Mouse (Mus musculus) CH12.LX (cell line): ENCODE measurements around the gene Chga. TPM values are rescaled to one million over a fixed set of nuclear protein-coding genes. Genes with fewer than 3 reads are reported as not detected.

Source experiments
- DNase-seq: peaks from one replicate; pipeline ENCODE4 v3.0.0-alpha.2; 2013; ENCODE audit errors: extremely low read depth
- H3K27ac ChIP-seq: 2 replicates; pipeline ENCODE4 v1.5.1; 2012; ENCODE audit warnings: low read depth, mild to moderate bottlenecking, control low read depth, moderate library complexity; ENCODE audit not compliant: insufficient read depth
- H3K27me3 ChIP-seq: replicated peaks from 2 replicates; pipeline ENCODE3; 2012; ENCODE audit warnings: inconsistent platforms
- H3K36me3 ChIP-seq, 2 experiments: replicated peaks in 1 of 2; 2 replicates each; pipeline versions ENCODE3 to v1.6.1; 2012; ENCODE audit warnings: inconsistent platforms in 1 of 2, low read length in 1 of 2, mild to moderate bottlenecking in 1 of 2, mixed read lengths in 1 of 2, moderate library complexity in 1 of 2; ENCODE audit not compliant: control insufficient read depth in 1 of 2, insufficient read depth in 1 of 2
- H3K4me1 ChIP-seq, 2 experiments: 2 replicates each; pipeline ENCODE4 v1.6.1; 2012; ENCODE audit warnings: inconsistent platforms in 1 of 2, moderate library complexity in 1 of 2; ENCODE audit not compliant: insufficient read depth in 2 of 2, control insufficient read depth in 1 of 2
- H3K4me2 ChIP-seq: 2 replicates; pipeline ENCODE4 v1.6.1; 2012; ENCODE audit warnings: low read depth, mild to moderate bottlenecking, control low read depth; ENCODE audit not compliant: poor library complexity, insufficient read depth, severe bottlenecking
- H3K4me3 ChIP-seq, 3 experiments: fragments of 150-350 bp in 1 of 3; sonication (generic) in 1 of 3; replicated peaks in 1 of 3; 2 replicates each; pipeline versions ENCODE3 to v1.5.1; 2011 to 2012; ENCODE audit warnings: low read depth in 2 of 3, low read length in 2 of 3, mild to moderate bottlenecking in 2 of 3, moderate library complexity in 2 of 3, control low read depth in 1 of 3, improper control_type of control experiment in 1 of 3, inconsistent platforms in 1 of 3, mixed read lengths in 1 of 3; ENCODE audit not compliant: poor library complexity in 1 of 3
- H3K79me2 ChIP-seq: replicated peaks from 2 replicates; pipeline ENCODE4 v1.6.1; 2012; ENCODE audit warnings: mild to moderate bottlenecking, moderate library complexity; ENCODE audit not compliant: control insufficient read depth, poor library complexity, insufficient read depth, severe bottlenecking; ENCODE audit errors: extremely low read depth
- H3K9ac ChIP-seq: 2 replicates; pipeline ENCODE4 v1.6.1; 2012; ENCODE audit warnings: low read depth, mild to moderate bottlenecking, control low read depth, moderate library complexity; ENCODE audit not compliant: insufficient read depth
- H3K9me3 ChIP-seq: replicated peaks from 2 replicates; pipeline ENCODE3; 2012; ENCODE audit warnings: low read length, inconsistent platforms, mixed read lengths
- BHLHE40 ChIP-seq: IDR thresholded peaks from 2 replicates; pipeline ENCODE4 v1.6.1; 2011; ENCODE audit warnings: mild to moderate bottlenecking, low read depth, low read length, improper control_type of control experiment
- CHD1 ChIP-seq: IDR thresholded peaks from 2 replicates; pipeline ENCODE4 v1.6.1; 2012; ENCODE audit warnings: low read depth, low read length, improper control_type of control experiment, inconsistent platforms
- CTCF ChIP-seq, 2 experiments: IDR thresholded peaks in 1 of 2; conservative IDR thresholded peaks in 1 of 2; 2 replicates each; pipeline ENCODE4 v1.5.1; 2011 to 2012; ENCODE audit warnings: low read depth in 2 of 2, low read length in 2 of 2, improper control_type of control experiment in 1 of 2, inconsistent platforms in 1 of 2, mild to moderate bottlenecking in 1 of 2, moderate library complexity in 1 of 2
- ELF1 ChIP-seq: IDR thresholded peaks from 2 replicates; pipeline ENCODE4 v1.6.1; 2014; ENCODE audit warnings: low read depth, mild to moderate bottlenecking, inconsistent platforms, low read length, improper control_type of control experiment
- HCFC1 ChIP-seq: IDR thresholded peaks from 2 replicates; pipeline ENCODE4 v1.6.1; 2012; ENCODE audit warnings: low read depth, mild to moderate bottlenecking, inconsistent platforms, low read length, improper control_type of control experiment
- IRF4 ChIP-seq: IDR thresholded peaks from 2 replicates; pipeline ENCODE4 v1.6.1; 2014; ENCODE audit warnings: low read depth, mild to moderate bottlenecking, inconsistent platforms, low read length, improper control_type of control experiment
- MAFK ChIP-seq: IDR thresholded peaks from 2 replicates; pipeline ENCODE4 v1.6.1; 2011; ENCODE audit warnings: low read length, improper control_type of control experiment; ENCODE audit not compliant: insufficient replicate concordance
- PAX5 ChIP-seq: IDR thresholded peaks from 2 replicates; pipeline ENCODE4 v1.6.1; 2012; ENCODE audit warnings: low read length, inconsistent platforms, mixed read lengths
- POLR2A ChIP-seq: IDR thresholded peaks from 2 replicates; pipeline ENCODE4 v1.6.1; 2011; ENCODE audit warnings: low read depth, mild to moderate bottlenecking, improper control_type of control experiment, low read length
- SIN3A ChIP-seq: IDR thresholded peaks from 2 replicates; pipeline ENCODE4 v1.6.1; 2012; ENCODE audit warnings: low read length, improper control_type of control experiment, inconsistent platforms
- TCF12 ChIP-seq: IDR thresholded peaks from 2 replicates; pipeline ENCODE4 v1.6.1; 2014; ENCODE audit warnings: low read depth, mild to moderate bottlenecking, inconsistent platforms, low read length, improper control_type of control experiment
- UBTF ChIP-seq: IDR thresholded peaks from 2 replicates; pipeline ENCODE4 v1.6.1; 2012; ENCODE audit warnings: low read depth, mild to moderate bottlenecking, inconsistent platforms, low read length, improper control_type of control experiment, moderate library complexity
- USF2 ChIP-seq: conservative IDR thresholded peaks from 2 replicates; pipeline ENCODE4 v1.6.1; 2011; ENCODE audit warnings: low read depth, low read length, improper control_type of control experiment
- ZC3H11A ChIP-seq: IDR thresholded peaks from 2 replicates; pipeline ENCODE4 v1.6.1; 2012; ENCODE audit warnings: low read depth, mild to moderate bottlenecking, inconsistent platforms, low read length, improper control_type of control experiment
- ZKSCAN1 ChIP-seq: IDR thresholded peaks from 2 replicates; pipeline ENCODE4 v1.6.1; 2012; ENCODE audit warnings: low read depth, inconsistent platforms, low read length, improper control_type of control experiment, borderline replicate concordance
- ZMIZ1 ChIP-seq: IDR thresholded peaks from 2 replicates; pipeline ENCODE4 v1.6.1; 2012; ENCODE audit warnings: low read depth, mild to moderate bottlenecking, inconsistent platforms, low read length, improper control_type of control experiment
- ZNF384 ChIP-seq: IDR thresholded peaks from 2 replicates; pipeline ENCODE4 v1.6.1; 2012; ENCODE audit warnings: low read depth, low read length, improper control_type of control experiment, inconsistent platforms
- dilution Hi-C: fragments of 300-500 bp; cut with MboI; formaldehyde crosslinking; loops from 2 replicates; pipeline ENCODE4 v1.14.3; 2020; ENCODE audit warnings: low sequenced_read_pairs; ENCODE audit not compliant: extremely low pct_unique_long_range_greater_than_20kb, extremely low pct_ligation_motif_present
- in situ Hi-C: fragments of 300-500 bp; cut with MboI; formaldehyde crosslinking; loops from 3 replicates; pipeline ENCODE4 v1.14.3; 2019; ENCODE audit warnings: low sequenced_read_pairs, low pct_ligation_motif_present, low pct_unique_long_range_greater_than_20kb, mixed read lengths
- polyA plus RNA-seq: library from polyadenylated mRNA; unstranded; fragments of >175 nt; gene quantifications from 2 replicates; pipeline ENCODE4 v1.2.1, GENCODE M21; 2012; ENCODE audit warnings: low read depth; ENCODE audit not compliant: insufficient read length
- total RNA-seq, 2 experiments: library from RNA; depleted of rRNA; stranded (reverse); fragments of 300-350 nt in 1 of 2; fragments of >200 nt in 1 of 2; gene quantifications; 2 replicates each; pipeline ENCODE4 v1.2.3; 2012 to 2014

Chga gene
- total and polyA plus RNA-seq, 3 experiments: not detected

DNA sequence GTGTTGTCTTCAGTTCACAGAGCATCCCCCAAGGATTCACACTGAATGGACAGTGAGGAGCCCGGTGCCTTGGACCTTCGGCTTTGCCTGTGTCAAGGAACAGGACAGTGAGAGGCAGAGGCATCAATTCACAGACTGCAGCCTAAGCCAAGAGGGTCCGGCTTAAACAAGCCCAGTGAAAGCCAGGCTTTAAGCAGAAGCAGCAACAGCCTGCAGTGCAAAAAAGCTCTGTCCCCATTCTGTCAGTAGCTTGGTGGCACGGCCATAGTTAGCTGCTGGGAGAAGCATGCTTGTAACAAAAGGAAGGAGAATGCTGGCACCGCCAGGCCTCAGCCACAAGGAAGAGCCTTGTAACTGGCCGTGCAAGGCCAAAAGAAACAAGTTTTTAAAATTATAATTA is 40.6 kb upstream of the Chga start:
- H3K27ac ChIP-seq: no peak overlapping the region
- no peaks in the 10 kb centered on the region for H3K4me1 ChIP-seq
- no peak for DNase-seq
- H3K79me2 ChIP-seq: no peaks in the 10 kb centered on the region
- no peaks in the 10 kb centered on the region for H3K27me3 ChIP-seq
- no peaks in the 10 kb centered on the region for H3K36me3 ChIP-seq
- dilution Hi-C loops (no loop called here), in situ Hi-C loops (no loop called here)
- no peaks in the 10 kb centered on the region for H3K9me3 ChIP-seq
- TF ChIP-seq IRF4 (no peak), UBTF (no peak), ZNF384 (no peak), CHD1 (no peak), ZMIZ1 (no peak), MAFK (no peak), BHLHE40 (no peak)
- no peak overlapping the region for H3K9ac ChIP-seq
- no peak overlapping the region for H3K4me3 ChIP-seq
- H3K4me2 ChIP-seq: no peak overlapping the region

DNA sequence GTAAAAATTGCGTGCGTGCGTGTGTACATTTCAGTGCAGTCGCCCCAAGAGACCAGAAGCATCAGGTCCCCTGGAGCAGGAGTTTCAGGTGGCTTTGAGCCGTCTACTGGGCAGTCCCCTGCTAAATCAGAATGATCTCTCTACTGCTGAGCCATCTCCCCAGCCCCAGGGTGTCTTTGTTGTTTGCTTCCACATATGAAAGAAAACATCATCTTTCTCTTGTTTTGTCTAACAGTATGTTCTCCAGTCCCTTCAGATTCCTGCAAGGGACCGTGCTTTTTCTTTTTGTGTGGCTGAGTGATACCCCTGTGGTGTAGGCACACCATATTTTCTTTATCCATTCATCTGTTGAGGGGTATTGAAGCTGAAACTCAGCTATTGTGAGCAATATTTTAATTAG is 40.0 kb upstream of the Chga start:
- no peak for DNase-seq
- no peaks in the 10 kb centered on the region for H3K27me3 ChIP-seq
- in situ Hi-C loops (no loop called here), dilution Hi-C loops (no loop called here)
- no peaks in the 10 kb centered on the region for H3K9me3 ChIP-seq
- no peak overlapping the region for H3K4me2 ChIP-seq
- no peaks in the 10 kb centered on the region for H3K79me2 ChIP-seq
- TF ChIP-seq ZKSCAN1: no peak
- no peak for TF ChIP-seq SIN3A
- TF ChIP-seq HCFC1: no peak
- no peak for TF ChIP-seq ELF1
- no peak for TF ChIP-seq CTCF (conservative IDR thresholded peaks at IDR 0.05 in 1 of 2, IDR thresholded peaks at IDR 0.05 in 1 of 2; ENCODE audit: low read depth in 2 of 2, low read length in 2 of 2)
- no peak for TF ChIP-seq USF2
- no peak for TF ChIP-seq CHD1
- TF ChIP-seq ZC3H11A: no peak
- no peak overlapping the region for H3K9ac ChIP-seq
- no peak overlapping the region for H3K27ac ChIP-seq
- no peak overlapping the region for H3K4me3 ChIP-seq
- H3K36me3 ChIP-seq: no peaks in the 10 kb centered on the region
- H3K4me1 ChIP-seq: no peaks in the 10 kb centered on the region

DNA sequence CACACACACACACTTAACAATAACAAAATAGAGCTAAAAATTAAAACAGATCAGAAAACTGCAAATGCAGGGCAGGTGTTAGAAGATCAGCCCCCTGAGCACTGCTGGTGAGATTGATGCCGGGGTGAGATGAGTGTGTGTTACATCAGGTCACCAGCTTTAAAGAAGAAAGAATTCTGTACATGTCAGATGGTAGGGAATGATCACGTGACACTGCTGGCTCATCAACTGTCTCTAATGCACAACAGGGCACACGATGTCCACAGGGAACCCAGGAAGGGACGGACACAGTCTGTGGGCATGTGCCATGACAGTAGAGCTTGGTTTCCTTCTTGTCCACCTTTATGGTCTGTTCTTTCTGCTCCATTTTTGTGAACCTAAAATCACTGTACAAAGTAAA is 38.6 kb upstream of the Chga start:
- no peaks in the 10 kb centered on the region for H3K79me2 ChIP-seq
- dilution Hi-C loops (no loop called here), in situ Hi-C loops (no loop called here)
- H3K9me3 ChIP-seq: no peaks in the 10 kb centered on the region
- H3K4me3 ChIP-seq: no peak overlapping the region
- TF ChIP-seq PAX5 (no peak), POLR2A (no peak), ZMIZ1 (no peak), TCF12 (no peak), CTCF (conservative IDR thresholded peaks at IDR 0.05 in 1 of 2, IDR thresholded peaks at IDR 0.05 in 1 of 2; ENCODE audit: low read depth in 2 of 2, low read length in 2 of 2) (no peak)
- no peak overlapping the region for H3K4me2 ChIP-seq
- no peak overlapping the region for H3K27ac ChIP-seq
- no peak for DNase-seq
- H3K4me1 ChIP-seq: no peaks in the 10 kb centered on the region
- no peaks in the 10 kb centered on the region for H3K27me3 ChIP-seq
- no peak overlapping the region for H3K9ac ChIP-seq
- H3K36me3 ChIP-seq: no peaks in the 10 kb centered on the region
